Mouse (Mus musculus) CH12.LX (cell line): Measurements from ENCODE around the gene Erbb4.

Experiments
- CTCF ChIP-seq, 2 experiments: IDR thresholded peaks in 1 of 2; conservative IDR thresholded peaks in 1 of 2; 2 replicates each; pipeline ENCODE4 v1.5.1; 2011 to 2012; ENCODE audit warnings: low read depth in 2 of 2, low read length in 2 of 2, improper control_type of control experiment in 1 of 2, inconsistent platforms in 1 of 2, mild to moderate bottlenecking in 1 of 2, moderate library complexity in 1 of 2
- EP300 ChIP-seq: IDR thresholded peaks from 2 replicates; pipeline ENCODE4 v1.6.1; 2011; ENCODE audit warnings: low read length, improper control_type of control experiment
- ETS1 ChIP-seq: conservative IDR thresholded peaks from 2 replicates; pipeline ENCODE4 v1.6.1; 2012; ENCODE audit warnings: low read depth, mild to moderate bottlenecking, inconsistent platforms, low read length, improper control_type of control experiment, moderate library complexity
- GABPA ChIP-seq: IDR thresholded peaks from 2 replicates; pipeline ENCODE4 v1.6.1; 2012; ENCODE audit warnings: low read depth, low read length, improper control_type of control experiment, inconsistent platforms; ENCODE audit not compliant: insufficient replicate concordance
- JUND ChIP-seq: conservative IDR thresholded peaks from 2 replicates; pipeline ENCODE4 v1.6.1; 2011; ENCODE audit warnings: low read depth, low read length, improper control_type of control experiment
- MAX ChIP-seq: IDR thresholded peaks from 2 replicates; pipeline ENCODE4 v1.6.1; 2011; ENCODE audit warnings: low read length, improper control_type of control experiment
- NELFE ChIP-seq: IDR thresholded peaks from 2 replicates; pipeline ENCODE4 v1.6.1; 2011; ENCODE audit warnings: low read depth, low read length, improper control_type of control experiment
- SIN3A ChIP-seq: IDR thresholded peaks from 2 replicates; pipeline ENCODE4 v1.6.1; 2012; ENCODE audit warnings: low read length, improper control_type of control experiment, inconsistent platforms
- ZC3H11A ChIP-seq: IDR thresholded peaks from 2 replicates; pipeline ENCODE4 v1.6.1; 2012; ENCODE audit warnings: low read depth, mild to moderate bottlenecking, inconsistent platforms, low read length, improper control_type of control experiment
- ZMIZ1 ChIP-seq: IDR thresholded peaks from 2 replicates; pipeline ENCODE4 v1.6.1; 2012; ENCODE audit warnings: low read depth, mild to moderate bottlenecking, inconsistent platforms, low read length, improper control_type of control experiment

- no peak for TF ChIP-seq EP300
- no peak for TF ChIP-seq ETS1
- TF ChIP-seq SIN3A: no peak
- no peak for TF ChIP-seq NELFE
- TF ChIP-seq MAX: no peak
- TF ChIP-seq CTCF (conservative IDR thresholded peaks at IDR 0.05 in 1 of 2, IDR thresholded peaks at IDR 0.05 in 1 of 2; ENCODE audit: low read depth in 2 of 2, low read length in 2 of 2): no peak
- no peak for TF ChIP-seq JUND
- TF ChIP-seq GABPA: no peak
- TF ChIP-seq ZC3H11A: no peak
- TF ChIP-seq ZMIZ1: no peak
Measured at GRCm38 (mm10) chr1:68054715-68055114, 1053.1 kb downstream of the Erbb4 start.
